Mouse (Mus musculus): ENCODE measurements around the gene Cdk17.

Gene Cdk17

DNA sequence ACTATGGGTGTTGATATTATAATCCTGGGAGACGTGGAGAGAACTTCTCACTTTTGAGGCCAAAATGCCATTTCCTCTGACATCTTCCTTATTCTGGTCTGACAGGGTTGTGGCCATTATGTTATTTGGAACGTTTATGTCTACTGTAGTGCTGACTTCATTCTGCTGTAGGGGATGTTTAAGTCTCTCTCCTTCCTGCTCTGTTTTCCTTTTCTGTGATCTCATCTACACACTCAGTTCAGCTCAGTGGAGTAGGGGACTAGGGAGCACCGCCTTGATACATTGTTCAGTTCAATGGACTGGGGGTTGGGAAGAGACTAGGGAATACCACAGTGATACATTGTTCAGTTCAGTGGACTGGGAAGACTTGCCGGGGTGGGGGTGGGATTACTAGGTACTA lies 7.4 kb downstream of the Cdk17 start:
- DNase-seq (ENCODE audit: low spot score in 2 of 2) = no peak

GRCm38 (mm10) chr10:93171182-93171855 lies 10.6 kb downstream of the Cdk17 start:
- no peak for DNase-seq (ENCODE audit: low spot score in 2 of 2)

- no peak for DNase-seq (ENCODE audit: low spot score in 2 of 2)
Measured at GRCm38 (mm10) chr10:93177471-93177870, 16.8 kb downstream of the Cdk17 start.

DNA sequence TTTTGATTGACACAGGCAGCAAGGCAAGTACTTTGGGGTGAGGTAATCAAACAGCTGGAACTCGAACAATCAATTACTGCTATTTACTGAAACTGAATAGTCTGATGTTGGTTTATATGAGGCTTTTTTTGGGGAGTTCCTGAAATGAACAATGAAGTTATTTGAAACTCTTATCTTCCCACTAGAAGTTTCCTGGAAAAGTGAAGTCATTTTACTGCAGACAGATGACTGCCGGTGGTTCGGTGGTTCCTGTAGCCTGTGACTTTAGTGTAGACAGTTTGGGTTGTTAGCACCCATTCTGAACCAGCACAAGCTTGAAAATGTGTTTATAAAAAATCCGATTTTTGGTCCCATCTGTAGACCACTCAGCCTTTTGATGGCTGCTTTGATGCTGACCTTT lies 17.2 kb downstream of the Cdk17 start:
- DNase-seq (ENCODE audit: low spot score in 2 of 2) = no peak

DNA sequence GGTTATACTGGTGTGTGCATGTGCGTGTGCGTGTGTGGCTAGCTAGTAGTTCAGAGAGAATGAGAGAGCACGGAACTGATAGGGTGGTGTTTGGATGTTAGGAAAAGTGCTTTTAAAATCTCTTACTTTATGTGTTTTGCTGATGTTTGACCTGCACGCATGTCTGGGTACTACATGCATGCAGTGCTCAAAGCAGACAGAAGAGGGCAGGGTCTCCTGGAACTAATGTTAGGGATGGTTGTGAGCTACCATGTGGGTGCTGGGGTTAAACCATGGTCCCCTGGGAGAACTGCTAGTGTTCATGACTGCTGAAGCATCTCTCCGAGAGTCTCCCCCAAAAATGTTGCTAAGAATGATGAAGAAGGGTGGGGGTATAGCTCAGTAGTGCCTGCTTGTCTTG lies 18.0 kb downstream of the Cdk17 start:
- no peak for DNase-seq (ENCODE audit: low spot score in 2 of 2)

DNA sequence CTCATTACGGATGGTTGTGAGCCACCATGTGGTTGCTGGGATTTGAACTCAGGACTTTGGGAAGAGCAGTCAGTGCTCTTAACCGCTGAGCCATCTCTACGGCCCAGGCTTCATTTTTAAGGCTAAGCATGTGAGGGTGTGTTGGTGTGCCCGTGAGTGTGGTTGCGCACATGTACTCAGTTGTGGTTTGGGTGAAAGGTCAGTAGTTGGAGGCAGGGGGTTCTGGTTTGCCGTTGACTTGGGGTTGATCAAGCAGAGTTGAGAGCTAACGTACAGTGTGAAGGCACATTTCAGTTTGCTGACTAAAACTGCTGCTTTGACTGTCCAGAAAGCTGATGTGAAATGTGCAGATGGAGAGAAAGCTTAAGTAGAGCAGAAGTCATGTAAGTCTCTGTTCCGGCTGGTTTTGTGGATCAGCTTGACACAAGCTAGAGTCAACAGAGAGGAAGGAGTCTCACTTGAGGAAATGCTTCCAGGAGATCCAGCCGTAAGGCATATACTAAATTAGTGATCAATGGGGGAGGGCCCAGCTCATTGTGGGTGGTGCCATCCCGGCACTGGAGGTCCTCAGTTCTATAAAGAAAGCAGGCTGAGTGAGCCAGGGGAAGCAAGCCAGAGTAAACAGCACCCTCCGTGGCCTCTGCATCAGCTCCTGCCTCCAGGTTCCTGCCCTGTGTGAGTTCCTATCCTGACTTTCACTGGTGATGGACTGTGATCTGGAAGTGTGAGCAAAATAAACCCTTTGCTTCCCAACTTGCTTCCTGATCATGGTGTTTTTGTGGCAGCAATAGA lies 19.2 kb downstream of the Cdk17 start:
- DNase-seq (ENCODE audit: low spot score in 2 of 2) = no peak

- no peak for DNase-seq (ENCODE audit: low spot score in 2 of 2)
Measured at GRCm38 (mm10) chr10:93184351-93184976, 23.8 kb downstream of the Cdk17 start.

GRCm38 (mm10) chr10:93188440-93188999 lies 27.8 kb downstream of the Cdk17 start:
- no peak for DNase-seq (ENCODE audit: low spot score in 2 of 2)

GRCm38 (mm10) chr10:93190475-93191262 lies 30.0 kb downstream of the Cdk17 start:
- DNase-seq (ENCODE audit: low spot score in 2 of 2) = no peak

GRCm38 (mm10) chr10:93197092-93197491 lies 36.4 kb downstream of the Cdk17 start:
- DNase-seq (ENCODE audit: low spot score in 2 of 2) = no peak

GRCm38 (mm10) chr10:93198958-93199357 lies 38.3 kb downstream of the Cdk17 start:
- no peak for DNase-seq (ENCODE audit: low spot score in 2 of 2)

- no peak for DNase-seq (ENCODE audit: low spot score in 2 of 2)
Measured at GRCm38 (mm10) chr10:93201846-93202458, 41.3 kb downstream of the Cdk17 start.

DNA sequence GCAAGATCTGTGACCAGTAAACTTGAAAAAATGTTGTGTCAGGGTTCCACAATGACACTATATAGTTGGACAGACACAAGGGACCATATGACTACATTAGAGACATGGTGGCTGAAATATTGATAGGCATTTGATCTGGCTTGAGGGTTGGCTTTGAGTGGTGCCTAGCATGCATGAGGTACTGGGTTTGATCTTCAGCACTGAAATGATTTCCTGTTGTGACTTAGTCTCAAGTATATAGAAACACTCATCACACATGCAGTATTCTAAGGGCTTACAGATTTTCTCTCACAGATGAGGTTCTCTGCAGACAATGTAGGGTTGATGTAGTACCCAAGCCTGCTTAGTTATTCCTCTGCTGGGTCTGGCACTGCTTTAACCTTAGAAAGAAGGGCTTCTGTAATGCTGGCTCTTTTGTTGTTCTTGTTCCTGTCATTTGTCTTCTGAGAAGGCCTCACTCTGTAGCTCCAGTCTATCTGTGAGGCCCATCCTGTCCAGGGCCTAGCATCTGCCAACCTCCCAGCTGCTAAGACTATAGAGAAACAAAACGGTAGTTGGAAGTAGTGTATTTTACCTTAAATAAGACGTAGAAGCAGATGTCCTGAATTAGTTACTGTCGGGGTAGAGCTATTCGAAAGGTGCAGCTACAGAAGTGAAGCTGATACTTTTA lies 44.7 kb downstream of the Cdk17 start:
- no peak for DNase-seq (ENCODE audit: low spot score in 2 of 2)

GRCm38 (mm10) chr10:93207176-93207575 lies 46.5 kb downstream of the Cdk17 start:
- no peak for DNase-seq (ENCODE audit: low spot score in 2 of 2)

DNA sequence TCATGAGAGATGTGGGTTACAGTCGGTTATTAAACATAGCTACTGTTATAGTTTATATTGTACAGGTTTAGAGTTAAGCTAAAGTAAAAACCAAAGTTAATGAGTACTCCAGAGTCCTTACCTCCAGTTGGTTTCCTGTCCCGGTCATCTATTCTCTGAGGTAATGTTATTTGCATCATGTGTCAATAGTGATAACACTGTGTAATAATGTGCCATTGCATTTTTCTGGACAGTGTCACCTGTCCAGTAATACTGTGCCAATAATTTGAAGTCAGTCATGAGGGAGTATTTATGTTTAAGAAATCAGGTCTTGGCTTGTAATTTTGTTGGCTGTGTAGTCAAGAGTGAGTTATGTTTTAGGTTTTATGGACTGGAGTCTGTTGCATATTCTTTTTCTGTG lies 52.0 kb downstream of the Cdk17 start:
- DNase-seq (ENCODE audit: low spot score in 2 of 2) = no peak

- no peak for DNase-seq (ENCODE audit: low spot score in 2 of 2)
Measured at GRCm38 (mm10) chr10:93213339-93213738, 52.7 kb downstream of the Cdk17 start.

DNA sequence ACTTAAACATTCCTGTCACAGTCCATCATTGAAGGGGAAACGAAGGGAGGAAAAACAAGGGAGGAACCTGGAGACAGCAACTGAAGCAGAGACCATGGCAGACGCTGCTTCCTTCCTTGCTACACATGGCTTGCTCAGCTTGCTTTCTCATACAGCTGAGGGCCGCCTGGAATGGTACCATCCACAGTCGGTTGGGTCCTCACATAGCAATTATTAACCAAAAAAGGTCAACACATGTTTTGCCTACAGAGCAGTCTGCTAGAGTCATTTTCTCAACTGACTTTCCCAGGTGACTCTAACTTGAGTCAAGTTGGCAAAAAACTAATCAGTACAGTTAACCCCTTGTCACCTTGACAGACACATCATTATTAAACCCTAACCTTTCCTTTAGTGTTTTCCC lies 53.6 kb downstream of the Cdk17 start:
- no peak for DNase-seq (ENCODE audit: low spot score in 2 of 2)

GRCm38 (mm10) chr10:93215051-93215763 lies 54.5 kb downstream of the Cdk17 start:
- no peak for DNase-seq (ENCODE audit: low spot score in 2 of 2)

- DNase-seq (ENCODE audit: low spot score in 2 of 2) = no peak
Measured at GRCm38 (mm10) chr10:93225751-93226150, 65.1 kb downstream of the Cdk17 start.

GRCm38 (mm10) chr10:93227921-93228320 lies 67.2 kb downstream of the Cdk17 start:
- no peak for DNase-seq (ENCODE audit: low spot score in 2 of 2)

Data from frontal cortex, postnatal 25 days (tissue).